8 mouse cellular contexts compared by ENCODE assay signal in the genomic region with DNA sequence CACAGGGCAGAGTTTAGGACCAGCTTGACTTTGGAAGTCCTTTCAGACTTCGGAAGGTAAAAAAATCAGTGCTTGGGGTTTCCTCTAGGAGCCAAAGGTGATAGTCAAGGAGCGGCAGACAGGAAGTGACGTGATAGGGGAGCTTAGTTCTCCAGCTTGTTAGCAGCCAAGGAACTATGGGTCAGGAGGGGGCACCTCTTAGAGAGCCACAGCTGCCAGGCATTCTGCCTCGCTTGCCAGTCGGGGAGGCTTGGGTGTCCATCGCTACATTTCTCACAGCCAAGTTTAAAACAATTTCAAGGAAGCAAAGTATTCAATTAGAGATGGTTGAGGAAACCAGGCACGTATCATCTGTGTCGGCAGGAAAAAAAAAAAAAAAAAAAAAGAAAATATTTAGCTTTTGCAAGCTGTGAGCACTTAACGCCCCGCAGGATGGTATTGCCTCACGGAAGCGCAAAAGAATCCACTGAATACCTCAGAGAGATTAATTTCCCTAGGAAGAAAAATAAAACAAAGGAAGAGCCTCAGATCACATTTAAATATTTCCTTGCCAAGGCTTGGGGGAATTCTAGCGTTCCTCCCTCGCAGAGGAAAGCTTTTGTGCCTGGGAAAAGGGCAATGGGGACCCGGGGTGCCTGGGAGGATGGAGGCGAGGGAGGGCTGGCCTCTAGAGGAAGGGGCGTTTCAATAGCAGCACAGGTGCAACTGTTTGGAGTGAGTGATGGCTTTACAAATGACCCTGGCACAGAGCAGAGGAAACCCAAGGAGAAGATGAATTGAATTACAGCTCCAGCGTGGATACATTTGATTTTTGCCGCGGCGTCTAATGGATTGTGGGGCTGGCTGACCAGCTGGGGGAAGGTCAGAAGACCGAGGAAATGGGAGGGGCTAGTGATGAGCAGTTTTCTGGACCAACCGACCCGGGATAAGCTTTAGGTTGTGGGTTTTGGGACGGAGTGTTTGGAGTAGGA.
DNase-seq lines count a peak whose midpoint lies in the region; ATAC-seq lines count a peak whose summit lies in the region.

No protein-coding gene starts in this region.

- peak; percentile 32 for ATAC-seq in intestine, embryonic 15.5 days
- ATAC-seq in midbrain, embryonic 13.5 days: peak; percentile 78
- no peak for ATAC-seq in megakaryocyte progenitor cell, adult 5-6 weeks (replicated peaks; ENCODE audit: poor library complexity)

- no peaks in the 10 kb centered on the region for H3K9me3 ChIP-seq in intestine, embryonic 15.5 days
- H3K9me3 ChIP-seq in midbrain, embryonic 13.5 days: no peaks in the 10 kb centered on the region

- DNase-seq in adrenal gland, adult 2 months: peak; percentile 5
- no peak for DNase-seq in adrenal gland, postnatal 4 days (ENCODE audit: low spot score in 2 of 2)
- DNase-seq in right cerebral cortex, postnatal 4 days: peak; percentile 18
- DNase-seq in right cerebral cortex, postnatal 36 days (ENCODE audit: low spot score in 2 of 2): no peak
- no peak for DNase-seq in urinary bladder, postnatal 25 days (ENCODE audit: low spot score)

- no peaks in the 10 kb centered on the region for H3K27me3 ChIP-seq in intestine, embryonic 15.5 days (replicated peaks)
- 0 out of 2 replicates have a peak, but pooled peaks cover 6% of the 10 kb centered on the region for H3K27me3 ChIP-seq in midbrain, embryonic 13.5 days

- H3K4me1 ChIP-seq in intestine, embryonic 15.5 days (replicated peaks): peaks cover 9% of the 10 kb centered on the region
- peaks cover 15% of the 10 kb centered on the region for H3K4me1 ChIP-seq in midbrain, embryonic 13.5 days (replicated peaks)

- H3K27ac ChIP-seq in intestine, embryonic 15.5 days: no peak overlapping the region
- peak overlapping the region; percentile 44; the same call in 1 of the 2 replicates for H3K27ac ChIP-seq in midbrain, embryonic 13.5 days

- no peaks in the 10 kb centered on the region for H3K36me3 ChIP-seq in intestine, embryonic 15.5 days
- H3K36me3 ChIP-seq in midbrain, embryonic 13.5 days: no peaks in the 10 kb centered on the region

- peak overlapping the region; percentile 66 for H3K4me2 ChIP-seq in intestine, embryonic 15.5 days (replicated peaks)
- peak overlapping the region; percentile 69 for H3K4me2 ChIP-seq in midbrain, embryonic 13.5 days (replicated peaks)

- H3K4me3 ChIP-seq in intestine, embryonic 15.5 days (replicated peaks): peak overlapping the region; percentile 21
- H3K4me3 ChIP-seq in midbrain, embryonic 13.5 days (replicated peaks): peak overlapping the region; percentile 39

- 18% methylated on average over 25 of the region's 25 CpGs for WGBS in intestine, embryonic 15.5 days
- WGBS in midbrain, embryonic 13.5 days: 10% methylated on average over 25 of the region's 25 CpGs

- H3K9ac ChIP-seq in intestine, embryonic 15.5 days: no peak overlapping the region
- H3K9ac ChIP-seq in midbrain, embryonic 13.5 days (replicated peaks): peak overlapping the region; percentile 62

Comparison
In these comparisons a context has a peak if more than half of its experiments do, and no peak if none do; other contexts are left out.
1. DNase-seq: peak in adrenal gland, adult 2 months (single experiment) and right cerebral cortex, postnatal 4 days (single experiment); none in adrenal gland, postnatal 4 days (0 of 2), right cerebral cortex, postnatal 36 days (0 of 2) and urinary bladder, postnatal 25 days (single experiment).